Mouse (Mus musculus) embryonic facial prominence, embryonic 12.5 days (tissue): ENCODE results near the gene Olfr108. TPM values are rescaled to one million over a fixed set of nuclear protein-coding genes. Genes with fewer than 3 reads are reported as not detected.

Experiments used
- ATAC-seq: fragments of 200-750 bp; cut with Nextera tagmentation; 2 replicates; pipeline ENCODE4 v1.8.0; 2017; ENCODE audit not compliant: insufficient number of reproducible peaks, insufficient read depth, low FRiP score, low TSS enrichment
- H3K27ac ChIP-seq: fragments of 300-500 bp; sonication (generic); 2 replicates; pipeline ENCODE4 v1.5.1; 2016; ENCODE audit warnings: mild to moderate bottlenecking
- H3K27me3 ChIP-seq: fragments of 300-500 bp; sonication (generic); 2 replicates; pipeline ENCODE4 v1.6.1; 2016; ENCODE audit warnings: mild to moderate bottlenecking, moderate library complexity
- H3K36me3 ChIP-seq: fragments of 300-500 bp; sonication (generic); 2 replicates; pipeline ENCODE4 v1.6.1; 2016; ENCODE audit warnings: mild to moderate bottlenecking
- H3K4me1 ChIP-seq: fragments of 300-500 bp; sonication (generic); 2 replicates; pipeline ENCODE4 v1.6.1; 2016
- H3K4me2 ChIP-seq: fragments of 300-500 bp; sonication (generic); replicated peaks from 2 replicates; pipeline ENCODE4 v1.6.1; 2016; ENCODE audit warnings: mild to moderate bottlenecking, moderate library complexity
- H3K4me3 ChIP-seq: fragments of 300-500 bp; sonication (generic); 2 replicates; pipeline ENCODE4 v1.5.1; 2016; ENCODE audit warnings: mild to moderate bottlenecking
- H3K9ac ChIP-seq: fragments of 300-500 bp; sonication (generic); 2 replicates; pipeline ENCODE4 v1.6.1; 2016; ENCODE audit warnings: mild to moderate bottlenecking, moderate library complexity
- H3K9me3 ChIP-seq: fragments of 300-500 bp; sonication (generic); 2 replicates; pipeline ENCODE4 v1.6.1; 2016; ENCODE audit warnings: mild to moderate bottlenecking, moderate library complexity
- WGBS: fragments of 180-500 bp; shearing (Covaris S2); methylation state at CpG from one replicate; pipeline ENCODE4 v1.1.7; 2016; 5-methylcytosine and 5-hydroxymethylcytosine counted together
- polyA plus RNA-seq: library from polyadenylated mRNA; unstranded; fragments of >200 nt; fragmentation: Nextera tagmentation; extraction: Ambion mirVana; gene quantifications from 2 replicates; pipeline ENCODE4 v1.2.1, GENCODE M21; 2016

The Olfr108 gene
- not detected in 2 replicates for polyA plus RNA-seq

DNA sequence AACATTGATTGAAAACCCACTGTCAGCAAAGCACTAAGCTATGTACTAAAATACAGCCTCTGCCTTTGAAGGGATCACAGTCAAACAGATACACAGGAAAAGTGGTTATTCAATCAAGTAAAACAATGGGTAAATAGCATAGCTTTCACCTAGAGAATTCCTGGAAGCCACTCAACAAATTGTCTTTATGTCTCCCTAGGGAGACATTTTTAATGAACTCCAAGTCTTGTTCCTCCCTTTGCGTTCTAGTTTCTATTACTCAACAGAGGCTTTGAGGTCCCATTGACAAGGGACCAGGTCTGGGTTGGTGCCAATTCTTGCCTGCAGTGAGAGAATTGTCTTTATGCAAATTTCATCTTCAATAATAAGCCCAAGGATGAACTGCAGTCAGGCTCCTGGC, at the start of gene Olfr108:
Gene Olfr108 (plus strand): TSS at position 301 of the 400 bp plus-strand sequence.
- ATAC-seq: no peak
- Histone ChIP-seq H3K9ac (no peak within 1 kb of the TSS), H3K4me1 (no peaks in the 10 kb centered on the region), H3K36me3 (no peaks in the 10 kb centered on the region), H3K4me3 (no peak within 1 kb of the TSS), H3K4me2 (no peak within 1 kb of the TSS), H3K27ac (no peak within 1 kb of the TSS), H3K9me3 (no peaks in the 10 kb centered on the region), H3K27me3 (no peaks in the 10 kb centered on the region)
- WGBS: 85% methylated on average over 1 of the region's 1 CpGs

- H3K36me3 ChIP-seq: no peaks in the 10 kb centered on the region
- H3K27ac ChIP-seq: no peak within 1 kb of the TSS
- no peak for ATAC-seq
- WGBS: 77% methylated on average over 3 of the region's 3 CpGs
- no peaks in the 10 kb centered on the region for H3K27me3 ChIP-seq
- H3K9ac ChIP-seq: no peak within 1 kb of the TSS
- H3K4me2 ChIP-seq: no peak within 1 kb of the TSS
- no peaks in the 10 kb centered on the region for H3K4me1 ChIP-seq
- H3K9me3 ChIP-seq: no peaks in the 10 kb centered on the region
- no peak within 1 kb of the TSS for H3K4me3 ChIP-seq
These were observed 46.4 kb upstream of the Olfr108 start, which contains the start of gene Olfr107 for GRCm38 (mm10) chr17:37398926-37399325. Gene Olfr107, plus strand, starts transcription at chr17:37399226.

DNA sequence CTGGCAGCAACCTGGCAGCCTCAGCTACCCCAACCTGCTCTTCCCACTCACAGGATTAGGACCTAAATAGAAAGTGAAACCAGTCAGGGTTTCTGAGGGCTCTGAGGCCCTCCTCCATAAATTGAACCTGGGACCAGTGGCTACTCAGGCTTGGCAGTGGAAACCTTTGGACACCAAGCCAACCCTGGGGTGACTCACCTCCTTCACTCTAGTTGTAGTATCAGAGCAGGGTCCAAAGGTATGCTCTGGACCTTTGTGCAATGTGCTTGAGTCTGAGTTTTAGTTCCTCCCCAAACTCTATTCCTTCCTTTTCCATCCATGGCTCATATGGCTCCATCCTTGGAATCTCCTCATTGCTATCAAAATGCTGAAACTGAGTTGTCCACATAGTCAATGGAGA, 31.9 kb upstream of the Olfr108 start:
- Histone ChIP-seq H3K27ac (no peak overlapping the region), H3K27me3 (no peaks in the 10 kb centered on the region), H3K9ac (no peak overlapping the region), H3K4me1 (no peaks in the 10 kb centered on the region), H3K4me2 (no peak overlapping the region), H3K36me3 (no peaks in the 10 kb centered on the region), H3K4me3 (no peak overlapping the region), H3K9me3 (no peaks in the 10 kb centered on the region)
- ATAC-seq: no peak

GRCm38 (mm10) chr17:37458616-37459015, 13.3 kb downstream of the Olfr108 start, which contains the start of gene Olfr109:
Gene Olfr109, plus strand, starts transcription at chr17:37458916.
- H3K27me3 ChIP-seq: no peaks in the 10 kb centered on the region
- H3K4me3 ChIP-seq: no peak within 1 kb of the TSS
- H3K27ac ChIP-seq: no peak within 1 kb of the TSS
- H3K9me3 ChIP-seq: no peaks in the 10 kb centered on the region
- WGBS: 91% methylated on average over 1 of the region's 1 CpGs
- no peak within 1 kb of the TSS for H3K9ac ChIP-seq
- no peak within 1 kb of the TSS for H3K4me2 ChIP-seq
- no peak for ATAC-seq
- no peaks in the 10 kb centered on the region for H3K36me3 ChIP-seq
- H3K4me1 ChIP-seq: no peaks in the 10 kb centered on the region

GRCm38 (mm10) chr17:37483452-37483851, 38.2 kb downstream of the Olfr108 start, which contains the start of gene H2-M2:
Gene H2-M2, minus strand, starts transcription at chr17:37483552.
- Histone ChIP-seq H3K27ac (no peak within 1 kb of the TSS), H3K36me3 (no peaks in the 10 kb centered on the region), H3K4me2 (no peak within 1 kb of the TSS), H3K4me3 (no peak within 1 kb of the TSS), H3K27me3 (no peaks in the 10 kb centered on the region), H3K9ac (no peak within 1 kb of the TSS), H3K4me1 (no peaks in the 10 kb centered on the region), H3K9me3 (no peaks in the 10 kb centered on the region)
- WGBS: 62% methylated on average over 2 of the region's 2 CpGs
- no peak for ATAC-seq

DNA sequence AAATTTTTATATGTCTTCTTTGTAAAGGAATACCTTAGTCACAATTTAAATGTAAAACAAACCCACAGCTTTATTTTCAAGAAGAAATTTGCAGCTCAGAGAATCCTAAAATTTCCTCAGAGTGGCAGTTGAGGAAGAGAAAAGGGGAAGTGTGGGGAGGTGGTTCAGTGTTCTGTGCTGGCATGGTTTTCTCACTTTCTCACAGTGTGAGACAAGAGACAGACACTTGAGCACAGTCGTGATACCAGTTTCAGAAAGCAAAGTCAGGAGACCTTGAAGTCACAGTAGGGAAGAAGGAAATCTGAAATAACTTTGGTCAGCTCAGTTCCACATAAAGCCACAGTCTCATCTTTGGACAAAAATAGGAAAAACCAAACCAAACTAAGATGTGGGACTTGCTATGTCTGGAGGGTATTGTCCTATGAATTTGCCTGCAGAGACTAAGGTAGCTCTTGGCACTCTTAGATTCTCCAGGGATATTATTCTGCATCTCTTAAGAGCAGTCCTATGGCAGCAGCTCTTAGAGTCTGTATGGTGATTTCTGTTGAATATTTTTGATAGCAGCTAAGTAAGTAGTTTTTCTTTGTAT, 46.7 kb downstream of the Olfr108 start, which contains the start of gene Olfr110:
Gene Olfr110 (plus strand): TSS at position 539 of the 589 bp plus-strand sequence.
- ATAC-seq: no peak
- 67% methylated on average over 1 of the region's 1 CpGs for WGBS
- Histone ChIP-seq H3K4me3 (no peak within 1 kb of the TSS), H3K36me3 (no peaks in the 10 kb centered on the region), H3K4me1 (no peaks in the 10 kb centered on the region), H3K9ac (no peak within 1 kb of the TSS), H3K9me3 (no peaks in the 10 kb centered on the region), H3K27ac (no peak within 1 kb of the TSS), H3K27me3 (no peaks in the 10 kb centered on the region), H3K4me2 (no peak within 1 kb of the TSS)

Other genes starting within 250 kb of the Olfr108 start
- 0.17 TPM in 1 of 2 replicates, not detected in the other for gene Olfr94, start 244.5 kb upstream of the Olfr108 start, polyA plus RNA-seq
- not detected in 2 replicates for gene Olfr95, start 232.4 kb upstream of the Olfr108 start, polyA plus RNA-seq
- gene Olfr96, start 225.3 kb upstream of the Olfr108 start, polyA plus RNA-seq: not detected in 2 replicates
- not detected in 2 replicates for gene Olfr97, start 208.2 kb upstream of the Olfr108 start, polyA plus RNA-seq
- not detected in 2 replicates for gene Olfr98, start 181.7 kb upstream of the Olfr108 start, polyA plus RNA-seq
- 1.4 and 1.5 TPM in 2 replicates for gene H2-M3, start 175.3 kb upstream of the Olfr108 start, polyA plus RNA-seq
- gene Olfr99, start 162.0 kb upstream of the Olfr108 start, polyA plus RNA-seq: not detected in 2 replicates
- gene Olfr101, start 141.2 kb upstream of the Olfr108 start, polyA plus RNA-seq: not detected in 2 replicates
- not detected in 2 replicates for gene Olfr102, start 128.4 kb upstream of the Olfr108 start, polyA plus RNA-seq
- gene Olfr103, start 105.8 kb upstream of the Olfr108 start, polyA plus RNA-seq: not detected in 2 replicates
- gene Olfr104-ps, start 85.9 kb upstream of the Olfr108 start, polyA plus RNA-seq: not detected in 2 replicates
- gene Olfr105-ps, start 66.4 kb upstream of the Olfr108 start, polyA plus RNA-seq: not detected in 2 replicates
- gene Olfr106-ps, start 55.1 kb upstream of the Olfr108 start, polyA plus RNA-seq: not detected in 2 replicates
- gene Olfr107, start 46.3 kb upstream of the Olfr108 start, polyA plus RNA-seq: not detected in 2 replicates
- not detected in 2 replicates for gene Olfr109, start 13.4 kb downstream of the Olfr108 start, polyA plus RNA-seq
- not detected in 2 replicates for gene H2-M2, start 38.1 kb downstream of the Olfr108 start, polyA plus RNA-seq
- gene Olfr110, start 47.0 kb downstream of the Olfr108 start, polyA plus RNA-seq: not detected in 2 replicates
- not detected in 2 replicates for gene Olfr111, start 62.5 kb downstream of the Olfr108 start, polyA plus RNA-seq
- not detected in 2 replicates for gene Olfr112, start 124.0 kb downstream of the Olfr108 start, polyA plus RNA-seq
- gene Olfr113, start 132.2 kb downstream of the Olfr108 start, polyA plus RNA-seq: not detected in 2 replicates
- not detected in 2 replicates for gene Olfr114, start 147.3 kb downstream of the Olfr108 start, polyA plus RNA-seq
- not detected in 2 replicates for gene Olfr115, start 181.6 kb downstream of the Olfr108 start, polyA plus RNA-seq
- gene Olfr116, start 181.7 kb downstream of the Olfr108 start, polyA plus RNA-seq: not detected in 2 replicates
- not detected in 2 replicates for gene Olfr117, start 218.3 kb downstream of the Olfr108 start, polyA plus RNA-seq
- gene Olfr118, start 221.5 kb downstream of the Olfr108 start, polyA plus RNA-seq: not detected in 2 replicates